Mouse (Mus musculus): Measurements from ENCODE around the gene Ap4m1. TPM values are rescaled to one million over a fixed set of nuclear protein-coding genes. Genes with fewer than 3 reads are reported as not detected.

Ap4m1 gene
- total RNA-seq, 2 experiments from 2014 or later, result 8.4 to 10.3 TPM

- DNase-seq, result no peak
- Histone ChIP-seq H3K4me3 (no peak overlapping the region), H3K27ac (no peak overlapping the region)
- no peak for TF ChIP-seq CTCF (IDR thresholded peaks at IDR 0.05)
- intact Hi-C loops (cut with DNase I), result no loop called here
Measured at GRCm38 (mm10) chr5:138165594-138165993, 6.2 kb upstream of the Ap4m1 start.

GRCm38 (mm10) chr5:138170936-138171561 lies 753 bp upstream of the Ap4m1 start:
- intact Hi-C loops (cut with DNase I), result loop anchor here (1.0 to 10.0 kb wide), 3 partner anchors 16 to 639 kb away; partner anchors contain the start of genes Cnpy4, Epo, Gnb2 and Mepce
- H3K4me3 ChIP-seq, result peak overlapping the region; percentile 79
- peak; percentile 98 for DNase-seq
- TF ChIP-seq CTCF (IDR thresholded peaks at IDR 0.05), result peak; percentile 20; the same call in 1 of the 2 replicates
- H3K27ac ChIP-seq, result peak overlapping the region; percentile 92

GRCm38 (mm10) chr5:138173217-138173616 lies 1.4 kb downstream of the Ap4m1 start:
- no peak for TF ChIP-seq CTCF (IDR thresholded peaks at IDR 0.05)
- H3K4me3 ChIP-seq, result no peak overlapping the region
- H3K27ac ChIP-seq, result no peak overlapping the region
- DNase-seq, result no peak
- intact Hi-C loops (cut with DNase I), result loop anchor here (5.0 to 10.0 kb wide), 2 partner anchors 388 to 641 kb away; partner anchors contain the start of genes Epo, Gnb2, Mepce and Zcwpw1

GRCm38 (mm10) chr5:138186950-138187638 lies 15.3 kb downstream of the Ap4m1 start, which contains the start of the genes Taf6 and Cnpy4:
TSS of gene Taf6 (minus strand) at chr5:138187451.
TSS of gene Cnpy4 (plus strand) at chr5:138187485.
- no peak for TF ChIP-seq CTCF (IDR thresholded peaks at IDR 0.05)
- H3K4me3 ChIP-seq, result peak within 1 kb of the TSS; percentile 98
- intact Hi-C loops (cut with DNase I), result loop anchor here (1.0 kb wide), 1 partner anchor 16 kb away; no protein-coding TSS in a partner anchor
- H3K27ac ChIP-seq, result peak within 1 kb of the TSS; percentile 97
- DNase-seq, result peak; percentile 88

GRCm38 (mm10) chr5:138187661-138188306 lies 16.0 kb downstream of the Ap4m1 start:
- no peak for TF ChIP-seq CTCF (IDR thresholded peaks at IDR 0.05)
- intact Hi-C loops (cut with DNase I), result loop anchor here (1.0 kb wide), 1 partner anchor 16 kb away; no protein-coding TSS in a partner anchor

GRCm38 (mm10) chr5:138193771-138194727 lies 22.2 kb downstream of the Ap4m1 start, which contains the start of gene Mblac1:
TSS of gene Mblac1 (plus strand) at chr5:138194314.
- peak within 1 kb of the TSS; percentile 94 for H3K27ac ChIP-seq
- intact Hi-C loops (cut with DNase I), result loop anchor here (2.0 kb wide), 1 partner anchor 77 kb away; the partner anchor contains the start of gene Zscan21
- DNase-seq, result peak; percentile 88
- TF ChIP-seq CTCF (IDR thresholded peaks at IDR 0.05), result no peak
- H3K4me3 ChIP-seq, result peak within 1 kb of the TSS; percentile 83

More at GRCm38 (mm10) chr5:138187661-138188306, 16.0 kb downstream of the Ap4m1 start:
- peak overlapping the region; percentile 98 for H3K4me3 ChIP-seq
- DNase-seq, result peak; percentile 68
- H3K27ac ChIP-seq, result peak overlapping the region; percentile 97

- peak overlapping the region; percentile 94 for H3K27ac ChIP-seq
- intact Hi-C loops (cut with DNase I), result loop anchor here (2.0 kb wide), 1 partner anchor 78 kb away; the partner anchor contains the start of gene Zscan21
- H3K4me3 ChIP-seq, result peak overlapping the region; percentile 83
- peak; percentile 48 for DNase-seq
- TF ChIP-seq CTCF (IDR thresholded peaks at IDR 0.05), result no peak
Measured at GRCm38 (mm10) chr5:138194755-138195345, 23.0 kb downstream of the Ap4m1 start.

GRCm38 (mm10) chr5:138195463-138195862 lies 23.7 kb downstream of the Ap4m1 start:
- no peak for TF ChIP-seq CTCF (IDR thresholded peaks at IDR 0.05)
- DNase-seq, result no peak
- peak overlapping the region; percentile 83 for H3K4me3 ChIP-seq
- peak overlapping the region; percentile 94 for H3K27ac ChIP-seq
- intact Hi-C loops (cut with DNase I), result loop anchor here (2.0 kb wide), 1 partner anchor 79 kb away; the partner anchor contains the start of gene Zscan21

GRCm38 (mm10) chr5:138199576-138199975 lies 27.8 kb downstream of the Ap4m1 start:
- H3K4me3 ChIP-seq, result no peak overlapping the region
- intact Hi-C loops (cut with DNase I), result no loop called here
- TF ChIP-seq CTCF (IDR thresholded peaks at IDR 0.05), result peak; percentile 42
- no peak for DNase-seq
- H3K27ac ChIP-seq, result no peak overlapping the region

- no peak for TF ChIP-seq CTCF (IDR thresholded peaks at IDR 0.05)
- no peak overlapping the region for H3K27ac ChIP-seq
- DNase-seq, result no peak
- intact Hi-C loops (cut with DNase I), result no loop called here
- H3K4me3 ChIP-seq, result no peak overlapping the region
Measured at GRCm38 (mm10) chr5:138202086-138202485, 30.3 kb downstream of the Ap4m1 start.

GRCm38 (mm10) chr5:138207253-138207652 lies 35.5 kb downstream of the Ap4m1 start:
- intact Hi-C loops (cut with DNase I), result loop anchor here (2.0 kb wide), 1 partner anchor 28 kb away; no protein-coding TSS in a partner anchor
- no peak for DNase-seq
- TF ChIP-seq CTCF (IDR thresholded peaks at IDR 0.05), result no peak
- H3K4me3 ChIP-seq, result no peak overlapping the region
- no peak overlapping the region for H3K27ac ChIP-seq

All from gastrocnemius, adult 2 months (tissue).